8 mouse cellular contexts compared by ENCODE assay signal in the genomic region with DNA sequence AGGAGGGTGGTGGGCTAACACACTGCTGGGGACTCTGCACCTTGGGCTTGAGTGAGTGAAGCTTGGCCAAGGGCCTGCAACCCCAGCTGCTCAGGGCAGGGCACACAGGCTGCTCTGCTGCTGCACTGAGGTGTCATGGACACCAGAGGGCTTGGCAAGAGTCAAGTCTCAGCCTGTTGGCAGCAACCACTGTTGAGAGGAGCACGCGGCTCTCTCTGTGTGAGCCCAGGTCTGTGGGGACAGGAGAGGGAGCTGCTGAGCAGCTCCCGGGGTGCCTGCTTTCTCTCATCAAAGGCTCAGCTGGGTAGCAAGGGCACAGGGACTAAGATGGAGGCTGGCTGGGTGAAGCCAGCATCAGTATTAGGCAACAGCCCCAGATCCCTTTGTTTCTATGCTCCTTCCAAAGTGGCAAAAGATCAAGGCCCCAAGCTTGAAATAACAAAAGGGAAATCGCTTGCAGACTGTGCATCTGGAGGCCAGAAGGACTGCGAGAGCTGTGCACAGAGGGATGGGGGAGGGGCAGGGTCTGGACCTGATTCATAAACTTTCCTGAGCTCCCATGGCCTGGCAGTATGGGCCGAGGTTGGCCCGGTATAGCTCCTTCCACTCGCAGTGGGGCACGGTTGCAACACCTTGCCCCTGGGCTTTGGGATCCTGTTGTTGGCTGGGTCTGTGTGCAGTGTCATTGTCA.
A peak's percentile ranks its signal among the peaks of the same experiment; 100 is the strongest.
DNase-seq lines count a peak whose midpoint lies in the region; ATAC-seq and TF ChIP-seq lines count a peak whose summit lies in the region.

No protein-coding gene starts in this region.

- H3K4me2 ChIP-seq in kidney, embryonic 14.5 days (replicated peaks; ENCODE audit: low read depth, low read length): no peak overlapping the region
- H3K4me2 ChIP-seq in liver, embryonic 14.5 days (ENCODE audit: low read depth): no peak overlapping the region

- H3K9ac ChIP-seq in kidney, embryonic 14.5 days (ENCODE audit: low read depth, low read length): no peak overlapping the region
- H3K9ac ChIP-seq in liver, embryonic 14.5 days (replicated peaks): no peak overlapping the region

- peaks cover 9% of the 10 kb centered on the region; the same call in 1 of the 2 replicates for H3K27me3 ChIP-seq in heart, embryonic 10.5 days (ENCODE audit: insufficient read depth, poor library complexity, severe bottlenecking)
- peaks cover 4% of the 10 kb centered on the region; the same call in 1 of the 2 replicates for H3K27me3 ChIP-seq in kidney, embryonic 14.5 days (ENCODE audit: control insufficient read depth, insufficient read depth, low read length)
- no peaks in the 10 kb centered on the region for H3K27me3 ChIP-seq in liver, embryonic 14.5 days (ENCODE audit: control insufficient read depth, insufficient read depth, low read length)

- TF ChIP-seq CTCF in liver, embryonic 14.5 days (IDR thresholded peaks at IDR 0.05; ENCODE audit: low read depth): peak; percentile 51

- DNase-seq in 3T3-L1 (ENCODE audit: low read depth, low spot score): peak; percentile 91
- peak; percentile 26 to 53 for DNase-seq in adrenal gland, postnatal 4 days (ENCODE audit: low spot score in 2 of 2)
- peak; percentile 82 for DNase-seq in heart, embryonic 10.5 days (ENCODE audit: low spot score)
- DNase-seq in liver, embryonic 14.5 days (ENCODE audit: low read depth in 3 of 3, low spot score in 3 of 3): no peak
- DNase-seq in ovary, adult 18-20 months (ENCODE audit: low spot score): peak; percentile 54
- peak; percentile 86 for DNase-seq in thymus, postnatal 4 days

- no peaks in the 10 kb centered on the region for H3K9me3 ChIP-seq in heart, embryonic 10.5 days
- H3K9me3 ChIP-seq in kidney, embryonic 14.5 days (ENCODE audit: control insufficient read depth, low read length): no peaks in the 10 kb centered on the region
- no peaks in the 10 kb centered on the region for H3K9me3 ChIP-seq in liver, embryonic 14.5 days (ENCODE audit: control insufficient read depth, low read length)

- 34% methylated on average over 9 of the region's 9 CpGs for WGBS in heart, embryonic 10.5 days
- WGBS in kidney, embryonic 14.5 days: 25% methylated on average over 9 of the region's 9 CpGs
- 35% methylated on average over 9 of the region's 9 CpGs for WGBS in liver, embryonic 14.5 days (ENCODE audit: insufficient replicate concordance)

- TF ChIP-seq EP300 in liver, embryonic 14.5 days (IDR thresholded peaks at IDR 0.05; ENCODE audit: low read depth): no peak

- no peaks in the 10 kb centered on the region for H3K36me3 ChIP-seq in heart, embryonic 10.5 days
- no peaks in the 10 kb centered on the region for H3K36me3 ChIP-seq in kidney, embryonic 14.5 days (ENCODE audit: control insufficient read depth, insufficient read depth, low read length)
- H3K36me3 ChIP-seq in liver, embryonic 14.5 days (replicated peaks; ENCODE audit: control insufficient read depth, insufficient read depth, low read depth): no peaks in the 10 kb centered on the region

- peak overlapping the region; percentile 37; the same call in 1 of the 2 replicates for H3K27ac ChIP-seq in heart, embryonic 10.5 days
- H3K27ac ChIP-seq in kidney, embryonic 14.5 days (ENCODE audit: low read depth, low read length): no peak overlapping the region
- H3K27ac ChIP-seq in liver, embryonic 14.5 days: no peak overlapping the region

- peaks cover 14% of the 10 kb centered on the region for H3K4me1 ChIP-seq in heart, embryonic 10.5 days
- H3K4me1 ChIP-seq in kidney, embryonic 14.5 days (ENCODE audit: control insufficient read depth, insufficient read depth, low read length): peaks cover 4% of the 10 kb centered on the region; the same call in 1 of the 2 replicates
- H3K4me1 ChIP-seq in liver, embryonic 14.5 days (replicated peaks; ENCODE audit: control insufficient read depth in 2 of 2, insufficient read depth in 2 of 2, low read length in 1 of 2): no peaks in the 10 kb centered on the region

- ATAC-seq in erythroblast, adult 5-6 weeks (replicated peaks; ENCODE audit: low FRiP score, poor library complexity, severe bottlenecking): 0 out of 2 replicates have a peak, but pooled peaks have one; percentile 27
- peak; percentile 83 for ATAC-seq in kidney, embryonic 14.5 days (ENCODE audit: low FRiP score, low TSS enrichment)
- no peak for ATAC-seq in liver, embryonic 14.5 days (ENCODE audit: insufficient read depth)

- no peak overlapping the region for H3K4me3 ChIP-seq in heart, embryonic 10.5 days
- H3K4me3 ChIP-seq in kidney, embryonic 14.5 days (ENCODE audit: low read length): no peak overlapping the region
- H3K4me3 ChIP-seq in liver, embryonic 14.5 days (ENCODE audit: insufficient read depth in 1 of 2, low read depth in 2 of 2, low read length in 2 of 2): no peak overlapping the region

Comparison
In these comparisons a context has a peak if more than half of its experiments do, and no peak if none do; other contexts are left out.
1. DNase-seq: peak in 3T3-L1 (single experiment), adrenal gland, postnatal 4 days (2 of 2), heart, embryonic 10.5 days (single experiment), ovary, adult 18-20 months (single experiment) and thymus, postnatal 4 days (single experiment); none in liver, embryonic 14.5 days (0 of 3).